Mouse (Mus musculus) frontal cortex, postnatal 10 days (tissue): ENCODE results near the gene Fam131a.
"Not testable (repeated sequence)": the region's sequence is repeated elsewhere in the genome, so short reads cannot be mapped to it uniquely, and the experiment has no call there.

ENCODE experiments used
- DNase-seq, 2 experiments: peaks; one replicate each; pipeline ENCODE4 v3.0.0; 2022; ENCODE audit warnings: low spot score in 2 of 2, mixed read lengths in 1 of 2

Fam131a gene

GRCm38 (mm10) chr16:20693111-20693701, at the start of gene Fam131a:
Gene Fam131a (plus strand): TSS chr16:20693241.
- DNase-seq, result peak; percentile 90 to 95

- DNase-seq, result no peak
Measured at GRCm38 (mm10) chr16:20643911-20644310, 49.1 kb upstream of the Fam131a start.

- DNase-seq, result peak; percentile 90 to 96
Measured at GRCm38 (mm10) chr16:20651076-20651946, 41.7 kb upstream of the Fam131a start, which contains the start of gene Psmd2. Gene Psmd2 (plus strand): TSS chr16:20651652.

- no peak for DNase-seq
Measured at GRCm38 (mm10) chr16:20651947-20652310, 41.1 kb upstream of the Fam131a start.

GRCm38 (mm10) chr16:20653315-20653714, 39.7 kb upstream of the Fam131a start:
- DNase-seq, result no peak

GRCm38 (mm10) chr16:20657661-20658060, 35.4 kb upstream of the Fam131a start:
- no peak for DNase-seq

GRCm38 (mm10) chr16:20668013-20668412, 25.0 kb upstream of the Fam131a start, which contains the start of gene Eif4g1:
Gene Eif4g1 (plus strand): TSS chr16:20668313.
- not testable (repeated sequence) for DNase-seq

- no peak for DNase-seq
Measured at GRCm38 (mm10) chr16:20670291-20670690, 22.8 kb upstream of the Fam131a start.

- no peak for DNase-seq
Measured at GRCm38 (mm10) chr16:20671886-20672285, 21.2 kb upstream of the Fam131a start.

- peak; percentile 93 to 96 for DNase-seq
Measured at GRCm38 (mm10) chr16:20672500-20672902, 20.5 kb upstream of the Fam131a start.

GRCm38 (mm10) chr16:20672965-20673705, 19.9 kb upstream of the Fam131a start:
- peak; percentile 52 for DNase-seq

GRCm38 (mm10) chr16:20673706-20674303, 19.2 kb upstream of the Fam131a start:
- no peak for DNase-seq

GRCm38 (mm10) chr16:20675213-20675612, 17.8 kb upstream of the Fam131a start:
- DNase-seq, result no peak

- DNase-seq, result no peak
Measured at GRCm38 (mm10) chr16:20676702-20677101, 16.3 kb upstream of the Fam131a start.

- no peak for DNase-seq
Measured at GRCm38 (mm10) chr16:20677380-20677779, 15.7 kb upstream of the Fam131a start.

- peak; percentile 38 for DNase-seq
Measured at GRCm38 (mm10) chr16:20677974-20678675, 14.9 kb upstream of the Fam131a start.

GRCm38 (mm10) chr16:20690774-20691173, 2.3 kb upstream of the Fam131a start:
- no peak for DNase-seq

- DNase-seq, result no peak
Measured at GRCm38 (mm10) chr16:20691617-20692016, 1.4 kb upstream of the Fam131a start.

- no peak for DNase-seq
Measured at GRCm38 (mm10) chr16:20692241-20692965, 638 bp upstream of the Fam131a start.

- DNase-seq, result peak in 1 of 2 experiments; percentile 77
Measured at GRCm38 (mm10) chr16:20694781-20695180, 1.7 kb downstream of the Fam131a start.
